Mouse (Mus musculus) hindbrain, embryonic 14.5 days (tissue): ENCODE data around the gene Tmem26. TPM values are rescaled to one million over a fixed set of nuclear protein-coding genes. Genes with fewer than 3 reads are reported as not detected.
A peak's percentile ranks its signal among the peaks of the same experiment; 100 is the strongest.

Source experiments
- ATAC-seq: fragments of 200-750 bp; cut with Nextera tagmentation; 2 replicates; pipeline ENCODE4 v1.8.0; 2017; ENCODE audit warnings: moderate number of reproducible peaks, mild to moderate bottlenecking, moderate TSS enrichment, moderate library complexity; ENCODE audit not compliant: low FRiP score
- DNase-seq: peaks from one replicate; pipeline ENCODE4 v3.0.0-alpha.2; 2015; ENCODE audit warnings: low spot score
- H3K27ac ChIP-seq: fragments of 300-500 bp; sonication (generic); 2 replicates; pipeline ENCODE4 v1.5.1; 2014; ENCODE audit warnings: mild to moderate bottlenecking, moderate library complexity
- H3K27me3 ChIP-seq: fragments of 300-500 bp; sonication (generic); 2 replicates; pipeline ENCODE4 v1.6.1; 2014; ENCODE audit warnings: mild to moderate bottlenecking, low read length, mixed read lengths; ENCODE audit not compliant: control insufficient read depth, insufficient read depth
- H3K36me3 ChIP-seq: fragments of 300-500 bp; sonication (generic); replicated peaks from 2 replicates; pipeline ENCODE4 v1.6.1; 2014; ENCODE audit not compliant: control insufficient read depth, insufficient read depth
- H3K4me1 ChIP-seq: fragments of 300-500 bp; sonication (generic); replicated peaks from 2 replicates; pipeline ENCODE4 v1.6.1; 2014; ENCODE audit warnings: antibody characterized with exemption, low read length, mixed read lengths; ENCODE audit not compliant: control insufficient read depth, insufficient read depth
- H3K4me2 ChIP-seq: fragments of 300-500 bp; sonication (generic); replicated peaks from 2 replicates; pipeline ENCODE4 v1.6.1; 2014; ENCODE audit warnings: mild to moderate bottlenecking, moderate library complexity
- H3K4me3 ChIP-seq: fragments of 300-500 bp; sonication (generic); replicated peaks from 2 replicates; pipeline ENCODE4 v1.5.1; 2014; ENCODE audit warnings: mild to moderate bottlenecking, low read length
- H3K9ac ChIP-seq: fragments of 300-500 bp; sonication (generic); 2 replicates; pipeline ENCODE4 v1.6.1; 2014
- H3K9me3 ChIP-seq: fragments of 300-500 bp; sonication (generic); 2 replicates; pipeline ENCODE4 v1.6.1; 2016; ENCODE audit warnings: low read length; ENCODE audit not compliant: control insufficient read depth
- WGBS: fragments of 180-500 bp; shearing (Covaris S2); extraction: QIAGEN DNeasy Blood & Tissue Kit; methylation state at CpG from one replicate; pipeline ENCODE4 v1.1.7; 2014; 5-methylcytosine and 5-hydroxymethylcytosine counted together
- polyA plus RNA-seq: library from polyadenylated mRNA; unstranded; fragments of >200 nt; fragmentation: Nextera tagmentation; extraction: Ambion mirVana; gene quantifications from 2 replicates; pipeline ENCODE4 v1.2.1, GENCODE M21; 2014

The Tmem26 gene
- polyA plus RNA-seq, 1 experiment from 2014 or later = 8.6 TPM

GRCm38 (mm10) chr10:68784463-68784862, 61.0 kb downstream of the Tmem26 start:
- 88% methylated on average over 1 of the region's 1 CpGs for WGBS
- H3K27ac ChIP-seq = no peak overlapping the region

GRCm38 (mm10) chr10:68795466-68795865, 72.0 kb downstream of the Tmem26 start:
- no peak overlapping the region for H3K9ac ChIP-seq
- 10% methylated on average over 3 of the region's 3 CpGs for WGBS

More at GRCm38 (mm10) chr10:68784463-68784862, 61.0 kb downstream of the Tmem26 start:
- no peak overlapping the region for H3K4me2 ChIP-seq
- H3K9me3 ChIP-seq = no peaks in the 10 kb centered on the region
- DNase-seq = no peak
- H3K4me3 ChIP-seq = no peak overlapping the region
- no peaks in the 10 kb centered on the region for H3K36me3 ChIP-seq
- no peaks in the 10 kb centered on the region for H3K4me1 ChIP-seq
- no peaks in the 10 kb centered on the region for H3K27me3 ChIP-seq
- no peak for ATAC-seq
- H3K9ac ChIP-seq = no peak overlapping the region

GRCm38 (mm10) chr10:68799883-68800282, 76.4 kb downstream of the Tmem26 start:
- ATAC-seq = no peak
- H3K4me2 ChIP-seq = no peak overlapping the region
- no peak overlapping the region for H3K4me3 ChIP-seq
- H3K9me3 ChIP-seq = no peaks in the 10 kb centered on the region
- H3K36me3 ChIP-seq = no peaks in the 10 kb centered on the region
- 0 out of 2 replicates have a peak, but pooled peaks cover 4% of the 10 kb centered on the region for H3K4me1 ChIP-seq
- H3K27me3 ChIP-seq = no peaks in the 10 kb centered on the region
- 59% methylated on average over 7 of the region's 7 CpGs for WGBS
- no peak overlapping the region for H3K27ac ChIP-seq
- no peak for DNase-seq
- no peak overlapping the region for H3K9ac ChIP-seq

More at GRCm38 (mm10) chr10:68795466-68795865, 72.0 kb downstream of the Tmem26 start:
- Histone ChIP-seq H3K4me2 (no peak overlapping the region), H3K4me1 (0 out of 2 replicates have a peak, but pooled peaks cover 3% of the 10 kb centered on the region), H3K9me3 (no peaks in the 10 kb centered on the region), H3K36me3 (no peaks in the 10 kb centered on the region), H3K4me3 (no peak overlapping the region), H3K27ac (no peak overlapping the region), H3K27me3 (no peaks in the 10 kb centered on the region)
- ATAC-seq (no peak), DNase-seq (no peak)

GRCm38 (mm10) chr10:68800339-68800738, 76.9 kb downstream of the Tmem26 start:
- WGBS = 76% methylated on average over 7 of the region's 7 CpGs
- no peaks in the 10 kb centered on the region for H3K36me3 ChIP-seq
- no peak for ATAC-seq
- DNase-seq = no peak
- no peak overlapping the region for H3K9ac ChIP-seq
- no peak overlapping the region for H3K4me3 ChIP-seq
- 0 out of 2 replicates have a peak, but pooled peaks cover 4% of the 10 kb centered on the region for H3K4me1 ChIP-seq
- H3K27me3 ChIP-seq = no peaks in the 10 kb centered on the region
- H3K27ac ChIP-seq = no peak overlapping the region
- H3K9me3 ChIP-seq = no peaks in the 10 kb centered on the region
- no peak overlapping the region for H3K4me2 ChIP-seq

DNA sequence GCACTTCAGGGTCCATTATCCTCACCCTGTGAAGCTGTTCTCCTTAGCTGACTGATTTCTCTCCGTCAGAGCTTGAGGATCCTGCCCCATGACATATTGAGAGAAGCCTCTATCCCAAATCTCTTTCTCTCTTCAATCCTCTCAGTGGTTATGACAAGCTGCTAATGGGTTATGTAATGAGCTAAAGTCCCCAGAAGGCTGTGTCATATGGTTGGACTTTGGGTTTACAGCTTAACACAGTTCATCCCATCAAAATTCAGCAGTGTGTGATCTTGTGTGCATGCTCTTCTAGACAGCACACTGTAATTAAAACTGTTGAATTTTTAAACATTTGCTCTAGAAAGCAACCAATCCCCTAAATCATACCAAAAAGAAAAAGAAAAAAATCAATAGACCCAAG, 82.9 kb downstream of the Tmem26 start:
- DNase-seq (no peak), ATAC-seq (peak; percentile 43; the same call in 1 of the 2 replicates)
- Histone ChIP-seq H3K36me3 (no peaks in the 10 kb centered on the region), H3K9me3 (no peaks in the 10 kb centered on the region), H3K4me2 (no peak overlapping the region), H3K9ac (no peak overlapping the region), H3K27ac (no peak overlapping the region), H3K27me3 (no peaks in the 10 kb centered on the region), H3K4me1 (no peaks in the 10 kb centered on the region), H3K4me3 (no peak overlapping the region)
- WGBS = 46% methylated on average over 1 of the region's 1 CpGs

GRCm38 (mm10) chr10:68810958-68811357, 87.5 kb downstream of the Tmem26 start:
- Histone ChIP-seq H3K36me3 (no peaks in the 10 kb centered on the region), H3K27me3 (no peaks in the 10 kb centered on the region), H3K9ac (no peak overlapping the region), H3K27ac (no peak overlapping the region), H3K9me3 (no peaks in the 10 kb centered on the region), H3K4me1 (no peaks in the 10 kb centered on the region), H3K4me3 (no peak overlapping the region), H3K4me2 (no peak overlapping the region)
- ATAC-seq (no peak), DNase-seq (no peak)
- 90% methylated on average over 5 of the region's 5 CpGs for WGBS

DNA sequence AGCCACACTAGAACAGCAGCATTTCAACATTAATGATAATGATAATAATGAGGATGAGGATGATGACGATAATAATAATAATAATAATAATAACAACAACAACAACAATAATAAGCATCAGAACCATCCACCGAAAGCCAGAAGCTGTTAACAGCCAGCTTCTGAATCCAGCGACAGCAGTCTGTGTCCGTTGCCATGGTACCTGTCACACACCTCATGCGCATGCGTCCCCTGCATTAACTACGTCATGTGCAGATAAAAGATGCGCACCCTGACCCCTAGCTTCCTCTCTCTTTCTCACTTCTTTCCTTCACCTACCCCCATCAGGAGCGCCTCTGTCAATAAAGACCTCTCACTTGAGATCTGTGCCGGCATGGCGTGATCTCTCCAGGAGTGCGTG, 89.3 kb downstream of the Tmem26 start:
- Histone ChIP-seq H3K27ac (no peak overlapping the region), H3K4me3 (no peak overlapping the region), H3K36me3 (no peaks in the 10 kb centered on the region), H3K9ac (no peak overlapping the region), H3K27me3 (no peaks in the 10 kb centered on the region), H3K4me1 (no peaks in the 10 kb centered on the region), H3K9me3 (no peaks in the 10 kb centered on the region), H3K4me2 (no peak overlapping the region)
- ATAC-seq (no peak), DNase-seq (no peak)
- WGBS = 81% methylated on average over 12 of the region's 12 CpGs

DNA sequence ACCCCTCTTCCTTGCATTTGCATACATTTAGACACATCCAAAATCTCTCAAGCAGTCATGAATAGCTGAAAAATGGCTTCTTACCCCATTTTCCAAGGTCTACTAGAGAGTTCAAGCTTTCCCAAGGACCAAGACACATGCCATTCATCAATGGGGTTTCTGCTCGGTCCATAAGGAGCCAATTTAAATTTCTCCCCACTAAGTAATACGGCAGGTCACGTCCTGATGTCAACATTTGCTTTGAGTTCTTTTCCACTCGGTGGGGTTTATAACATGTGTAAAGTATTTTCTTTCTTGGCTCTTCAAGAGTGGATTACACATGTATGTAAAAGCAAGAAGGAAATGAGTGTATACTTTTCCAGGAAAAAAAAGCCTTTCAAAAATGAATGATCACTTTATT, 93.8 kb downstream of the Tmem26 start:
- Histone ChIP-seq H3K9ac (no peak overlapping the region), H3K4me2 (no peak overlapping the region), H3K27me3 (no peaks in the 10 kb centered on the region), H3K27ac (no peak overlapping the region), H3K36me3 (no peaks in the 10 kb centered on the region), H3K4me1 (no peaks in the 10 kb centered on the region), H3K9me3 (no peaks in the 10 kb centered on the region), H3K4me3 (no peak overlapping the region)
- ATAC-seq = no peak
- WGBS = 76% methylated on average over 4 of the region's 4 CpGs
- DNase-seq = no peak

- Histone ChIP-seq H3K4me3 (no peak overlapping the region), H3K27ac (no peak overlapping the region), H3K9ac (no peak overlapping the region), H3K9me3 (no peaks in the 10 kb centered on the region), H3K36me3 (no peaks in the 10 kb centered on the region), H3K27me3 (no peaks in the 10 kb centered on the region), H3K4me1 (no peaks in the 10 kb centered on the region), H3K4me2 (no peak overlapping the region)
- ATAC-seq (no peak), DNase-seq (no peak)
- WGBS = 83% methylated on average over 10 of the region's 10 CpGs
Measured at GRCm38 (mm10) chr10:68818065-68818759, 94.8 kb downstream of the Tmem26 start.
